Mouse (Mus musculus): ENCODE measurements around the gene Npb. TPM values are rescaled to one million over a fixed set of nuclear protein-coding genes. Genes with fewer than 3 reads are reported as not detected.
"Not testable (repeated sequence)": the region's sequence is repeated elsewhere in the genome, so short reads cannot be mapped to it uniquely, and the experiment has no call there.

The Npb gene
- polyA plus RNA-seq (2014; fragmentation: Nextera tagmentation; extraction: Ambion mirVana): not detected in 2 replicates

DNA sequence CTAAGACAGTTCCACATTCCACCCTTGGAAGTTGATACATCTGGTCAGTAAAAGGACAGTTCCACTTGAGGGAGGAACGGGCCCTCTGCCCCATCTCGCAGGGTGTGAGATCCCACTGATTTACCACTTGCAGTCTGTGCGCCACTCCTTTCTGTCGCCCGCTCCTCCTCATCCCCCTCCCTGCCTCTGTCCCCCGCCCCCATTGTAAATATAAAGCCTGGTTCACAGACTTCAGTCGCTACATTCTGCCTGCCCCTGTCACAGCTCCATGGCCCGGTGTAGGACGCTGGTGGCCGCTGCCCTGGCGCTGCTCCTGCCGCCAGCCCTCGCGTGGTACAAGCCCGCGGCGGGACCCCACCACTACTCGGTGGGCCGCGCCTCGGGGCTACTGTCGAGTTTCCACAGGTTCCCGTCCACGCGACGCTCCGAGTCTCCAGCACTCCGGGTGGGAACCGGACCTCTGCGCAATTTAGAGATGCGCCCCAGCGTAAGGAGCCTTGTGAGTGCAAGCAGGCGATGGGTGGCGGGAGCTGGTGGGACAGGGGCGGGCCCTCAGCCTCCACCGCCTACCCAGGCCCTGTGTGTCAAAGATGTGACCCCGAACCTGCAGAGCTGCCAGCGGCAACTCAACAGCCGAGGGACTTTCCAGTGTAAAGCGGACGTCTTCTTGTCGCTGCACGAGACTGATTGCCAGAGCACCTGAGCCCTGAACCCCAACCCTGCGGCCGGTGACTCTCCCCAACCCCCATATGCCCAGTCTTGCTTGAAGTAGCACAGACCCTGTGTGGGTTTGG is at the start of gene Npb:
Npb (plus strand) TSS at position 237 of the 794 bp plus-strand sequence.
- DNase-seq (ENCODE audit: low spot score) (peak; percentile 24), ATAC-seq (replicated peaks; ENCODE audit: insufficient number of reproducible peaks, low FRiP score, low TSS enrichment, low read depth) (no peak)
- peaks cover 5% of the 10 kb centered on the region for H3K4me1 ChIP-seq (ENCODE audit: control insufficient read depth, insufficient read depth, low read length)
- peak within 1 kb of the TSS; percentile 18 for H3K4me3 ChIP-seq (ENCODE audit: low read depth, low read length)
- H3K27me3 ChIP-seq (ENCODE audit: control insufficient read depth, insufficient read depth, low read length): peaks cover 3% of the 10 kb centered on the region; the same call in 1 of the 2 replicates
- H3K9ac ChIP-seq (replicated peaks; ENCODE audit: low read length): peak within 1 kb of the TSS; percentile 51
- no peak within 1 kb of the TSS for H3K27ac ChIP-seq (replicated peaks; ENCODE audit: low read depth, low read length)
- WGBS: 6% methylated on average over 45 of the region's 45 CpGs
- no peaks in the 10 kb centered on the region for H3K9me3 ChIP-seq (replicated peaks; ENCODE audit: control insufficient read depth, low read length)
- H3K36me3 ChIP-seq (replicated peaks; ENCODE audit: control insufficient read depth, insufficient read depth, low read depth, low read length): peaks cover 5% of the 10 kb centered on the region; the same call in 1 of the 2 replicates
- peak within 1 kb of the TSS; percentile 53 for H3K4me2 ChIP-seq (ENCODE audit: low read depth, low read length)

DNA sequence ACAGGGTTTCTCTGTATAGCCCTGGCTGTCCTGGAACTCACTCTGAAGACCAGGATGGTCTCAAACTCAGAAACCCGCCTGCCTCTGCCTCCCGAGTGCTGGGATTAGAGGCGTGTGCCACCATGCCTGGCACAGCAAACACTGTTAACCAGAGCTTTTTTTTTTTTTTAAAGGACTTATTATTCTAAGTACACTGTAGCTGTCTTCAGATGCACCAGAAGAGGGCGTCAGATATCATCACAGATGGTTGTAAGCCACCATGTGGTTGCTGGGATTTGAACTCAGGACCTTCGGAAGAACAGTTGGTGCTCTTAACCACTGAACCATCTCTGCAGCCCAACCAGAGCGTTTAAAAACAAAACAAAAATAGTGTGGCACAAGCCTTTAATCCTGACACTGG is 49.4 kb upstream of the Npb start:
- not testable (repeated sequence) for H3K27me3 ChIP-seq (ENCODE audit: control insufficient read depth, insufficient read depth, low read length); ATAC-seq (replicated peaks; ENCODE audit: insufficient number of reproducible peaks, low FRiP score, low TSS enrichment, low read depth); H3K27ac ChIP-seq (replicated peaks; ENCODE audit: low read depth, low read length); DNase-seq (ENCODE audit: low spot score); H3K4me2 ChIP-seq (ENCODE audit: low read depth, low read length); H3K4me3 ChIP-seq (ENCODE audit: low read depth, low read length); H3K9ac ChIP-seq (replicated peaks; ENCODE audit: low read length); H3K4me1 ChIP-seq (ENCODE audit: control insufficient read depth, insufficient read depth, low read length); H3K9me3 ChIP-seq (replicated peaks; ENCODE audit: control insufficient read depth, low read length)
- WGBS: 88% methylated on average over 6 of the region's 6 CpGs
- peaks cover 27% of the 10 kb centered on the region for H3K36me3 ChIP-seq (replicated peaks; ENCODE audit: control insufficient read depth, insufficient read depth, low read depth, low read length)

DNA sequence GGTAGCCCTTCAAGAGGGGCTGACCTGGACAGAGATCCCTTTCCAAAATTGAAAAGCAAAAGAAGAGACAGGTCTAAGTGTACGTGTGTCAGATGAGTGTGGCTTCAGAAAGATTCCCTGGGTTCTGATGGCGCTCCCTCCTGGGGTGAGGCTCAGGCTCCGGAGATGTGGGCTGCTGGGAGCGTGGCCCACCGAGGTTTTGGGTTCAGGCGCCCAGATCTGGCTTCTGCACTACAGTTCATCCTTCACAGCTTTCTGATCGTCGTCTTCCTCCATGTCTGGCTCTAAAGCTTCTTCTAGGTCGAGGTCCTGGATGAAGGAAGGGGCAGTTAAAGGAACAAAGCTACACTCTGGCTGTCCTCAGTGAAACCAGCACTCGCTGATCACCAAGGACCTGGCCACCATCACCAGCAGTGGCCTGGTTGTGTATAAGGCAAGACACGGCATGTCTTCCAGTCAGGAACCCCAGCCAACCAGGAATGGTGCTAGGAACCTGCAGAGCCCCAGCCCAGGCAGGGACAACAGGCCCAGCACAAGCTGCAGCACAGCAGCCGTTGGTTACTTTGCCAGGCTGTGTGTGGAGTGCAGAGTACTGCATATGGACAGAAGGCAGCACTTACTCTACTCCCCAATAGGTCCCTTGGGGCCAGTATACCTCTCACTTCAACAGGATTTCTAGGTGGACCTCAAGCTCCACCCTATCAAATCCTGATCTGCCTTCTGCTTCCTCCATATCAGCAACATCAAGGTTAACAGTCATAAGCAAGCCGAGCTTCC is 47.1 kb upstream of the Npb start:
- H3K36me3 ChIP-seq (replicated peaks; ENCODE audit: control insufficient read depth, insufficient read depth, low read depth, low read length): peaks cover 39% of the 10 kb centered on the region
- H3K4me3 ChIP-seq (ENCODE audit: low read depth, low read length): no peak overlapping the region
- ATAC-seq (replicated peaks; ENCODE audit: insufficient number of reproducible peaks, low FRiP score, low TSS enrichment, low read depth) (no peak), DNase-seq (ENCODE audit: low spot score) (no peak)
- H3K9ac ChIP-seq (replicated peaks; ENCODE audit: low read length): no peak overlapping the region
- H3K9me3 ChIP-seq (replicated peaks; ENCODE audit: control insufficient read depth, low read length): no peaks in the 10 kb centered on the region
- no peak overlapping the region for H3K27ac ChIP-seq (replicated peaks; ENCODE audit: low read depth, low read length)
- 94% methylated on average over 13 of the region's 13 CpGs for WGBS
- H3K4me2 ChIP-seq (ENCODE audit: low read depth, low read length): no peak overlapping the region
- no peaks in the 10 kb centered on the region for H3K27me3 ChIP-seq (ENCODE audit: control insufficient read depth, insufficient read depth, low read length)
- H3K4me1 ChIP-seq (ENCODE audit: control insufficient read depth, insufficient read depth, low read length): no peaks in the 10 kb centered on the region

DNA sequence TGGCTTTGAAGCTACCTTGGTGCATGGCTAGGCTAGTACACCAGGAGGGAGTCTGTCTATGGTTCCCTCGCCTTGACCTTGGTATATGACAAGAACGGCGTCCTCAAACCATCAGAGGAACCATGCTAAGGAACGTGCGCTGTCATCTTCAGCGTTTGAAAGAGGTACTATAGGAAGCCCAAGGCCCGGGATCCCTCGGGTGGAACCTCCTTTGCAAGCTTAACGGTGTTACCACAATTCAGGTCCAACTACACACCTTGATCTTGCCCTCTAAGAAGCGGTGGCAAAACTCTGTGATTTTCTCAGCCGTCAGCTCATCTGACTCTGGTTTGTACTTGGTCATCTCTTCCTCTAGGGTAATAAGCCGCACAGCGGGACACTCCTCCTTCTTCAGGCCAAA is 45.3 kb upstream of the Npb start:
- Histone ChIP-seq H3K27ac (replicated peaks; ENCODE audit: low read depth, low read length) (no peak overlapping the region), H3K4me1 (ENCODE audit: control insufficient read depth, insufficient read depth, low read length) (no peaks in the 10 kb centered on the region), H3K9me3 (replicated peaks; ENCODE audit: control insufficient read depth, low read length) (no peaks in the 10 kb centered on the region), H3K4me3 (ENCODE audit: low read depth, low read length) (no peak overlapping the region), H3K27me3 (ENCODE audit: control insufficient read depth, insufficient read depth, low read length) (no peaks in the 10 kb centered on the region), H3K4me2 (ENCODE audit: low read depth, low read length) (no peak overlapping the region), H3K9ac (replicated peaks; ENCODE audit: low read length) (no peak overlapping the region), H3K36me3 (replicated peaks; ENCODE audit: control insufficient read depth, insufficient read depth, low read depth, low read length) (peaks cover 46% of the 10 kb centered on the region)
- 94% methylated on average over 13 of the region's 13 CpGs for WGBS
- ATAC-seq (replicated peaks; ENCODE audit: insufficient number of reproducible peaks, low FRiP score, low TSS enrichment, low read depth) (no peak), DNase-seq (ENCODE audit: low spot score) (no peak)

DNA sequence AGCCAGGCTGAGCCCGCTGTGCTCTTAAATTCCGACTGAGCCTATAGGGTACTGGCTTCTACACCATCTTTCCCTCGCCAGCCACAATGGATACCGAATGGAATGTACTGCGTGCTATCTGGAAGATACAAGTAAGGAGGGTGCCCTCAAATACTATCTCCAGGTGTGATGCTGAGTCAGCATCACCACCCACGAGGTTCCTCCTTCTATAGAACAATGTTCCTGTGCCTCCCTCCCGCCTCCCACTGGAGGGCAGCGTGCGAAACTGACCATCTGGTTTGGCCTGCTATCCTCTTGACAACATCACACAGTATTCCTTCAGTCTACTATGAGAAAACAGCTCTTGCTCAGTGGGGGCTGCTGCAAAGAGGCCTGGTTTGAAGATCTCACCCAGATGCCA is 43.2 kb upstream of the Npb start:
- ATAC-seq (replicated peaks; ENCODE audit: insufficient number of reproducible peaks, low FRiP score, low TSS enrichment, low read depth): no peak
- H3K9me3 ChIP-seq (replicated peaks; ENCODE audit: control insufficient read depth, low read length): no peaks in the 10 kb centered on the region
- no peak overlapping the region for H3K9ac ChIP-seq (replicated peaks; ENCODE audit: low read length)
- no peak overlapping the region for H3K4me2 ChIP-seq (ENCODE audit: low read depth, low read length)
- no peak overlapping the region for H3K27ac ChIP-seq (replicated peaks; ENCODE audit: low read depth, low read length)
- H3K27me3 ChIP-seq (ENCODE audit: control insufficient read depth, insufficient read depth, low read length): no peaks in the 10 kb centered on the region
- DNase-seq (ENCODE audit: low spot score): no peak
- 89% methylated on average over 9 of the region's 9 CpGs for WGBS
- no peak overlapping the region for H3K4me3 ChIP-seq (ENCODE audit: low read depth, low read length)
- peaks cover 49% of the 10 kb centered on the region for H3K36me3 ChIP-seq (replicated peaks; ENCODE audit: control insufficient read depth, insufficient read depth, low read depth, low read length)
- no peaks in the 10 kb centered on the region for H3K4me1 ChIP-seq (ENCODE audit: control insufficient read depth, insufficient read depth, low read length)

DNA sequence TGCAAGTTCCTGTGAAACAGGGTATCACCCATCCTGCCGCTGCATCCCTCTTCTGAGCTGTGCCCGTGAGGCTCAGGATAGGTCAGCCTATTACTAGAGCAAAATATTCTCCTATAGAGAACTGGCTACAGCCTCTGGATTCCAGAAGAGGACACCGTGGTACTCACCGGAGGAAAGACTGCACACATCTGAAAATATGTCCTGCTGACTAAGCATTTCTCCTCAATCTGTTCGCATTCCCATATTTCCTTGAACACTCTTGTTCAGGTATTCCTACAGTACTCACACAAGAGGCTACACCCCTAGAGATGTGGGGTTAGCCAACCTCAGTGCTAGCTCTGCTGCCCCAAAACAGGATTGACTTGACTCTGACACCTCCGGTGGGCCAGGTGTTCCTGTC is 40.0 kb upstream of the Npb start:
- DNase-seq (ENCODE audit: low spot score): no peak
- Histone ChIP-seq H3K4me2 (ENCODE audit: low read depth, low read length) (no peak overlapping the region), H3K27me3 (ENCODE audit: control insufficient read depth, insufficient read depth, low read length) (no peaks in the 10 kb centered on the region), H3K4me1 (ENCODE audit: control insufficient read depth, insufficient read depth, low read length) (peaks cover 3% of the 10 kb centered on the region), H3K27ac (replicated peaks; ENCODE audit: low read depth, low read length) (no peak overlapping the region), H3K9ac (replicated peaks; ENCODE audit: low read length) (no peak overlapping the region), H3K4me3 (ENCODE audit: low read depth, low read length) (no peak overlapping the region), H3K36me3 (replicated peaks; ENCODE audit: control insufficient read depth, insufficient read depth, low read depth, low read length) (peaks cover 37% of the 10 kb centered on the region), H3K9me3 (replicated peaks; ENCODE audit: control insufficient read depth, low read length) (no peaks in the 10 kb centered on the region)
- ATAC-seq (replicated peaks; ENCODE audit: insufficient number of reproducible peaks, low FRiP score, low TSS enrichment, low read depth): no peak
- WGBS: 94% methylated on average over 6 of the region's 6 CpGs

DNA sequence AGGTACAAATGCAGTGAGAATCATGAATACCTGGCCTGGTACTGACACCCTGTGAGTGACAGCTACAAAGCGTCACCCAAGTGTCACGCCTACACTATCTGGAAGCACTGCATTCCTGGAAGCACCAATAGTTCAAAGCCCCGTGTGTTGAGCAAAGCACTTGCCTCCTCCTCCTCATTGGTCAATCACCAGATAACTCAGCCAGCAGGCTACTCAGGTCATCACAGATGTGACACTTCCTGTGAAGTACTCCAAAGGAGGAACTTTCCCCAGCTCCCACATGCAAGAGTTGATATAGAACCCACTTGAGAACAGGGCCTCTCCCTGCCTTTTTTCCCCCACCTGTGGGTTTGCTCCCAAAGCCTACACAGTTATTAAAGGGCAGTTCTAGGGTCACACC is 37.2 kb upstream of the Npb start:
- Histone ChIP-seq H3K27ac (replicated peaks; ENCODE audit: low read depth, low read length) (no peak overlapping the region), H3K4me2 (ENCODE audit: low read depth, low read length) (peak overlapping the region; percentile 81), H3K9ac (replicated peaks; ENCODE audit: low read length) (peak overlapping the region; percentile 84), H3K9me3 (replicated peaks; ENCODE audit: control insufficient read depth, low read length) (no peaks in the 10 kb centered on the region), H3K4me3 (ENCODE audit: low read depth, low read length) (peak overlapping the region; percentile 78), H3K4me1 (ENCODE audit: control insufficient read depth, insufficient read depth, low read length) (peaks cover 3% of the 10 kb centered on the region), H3K36me3 (replicated peaks; ENCODE audit: control insufficient read depth, insufficient read depth, low read depth, low read length) (peaks cover 23% of the 10 kb centered on the region), H3K27me3 (ENCODE audit: control insufficient read depth, insufficient read depth, low read length) (no peaks in the 10 kb centered on the region)
- ATAC-seq (replicated peaks; ENCODE audit: insufficient number of reproducible peaks, low FRiP score, low TSS enrichment, low read depth): no peak
- no peak for DNase-seq (ENCODE audit: low spot score)
- WGBS: 90% methylated on average over 3 of the region's 3 CpGs
